Mouse (Mus musculus): ENCODE results near the gene Hsd11b1. TPM values are rescaled to one million over a fixed set of nuclear protein-coding genes. Genes with fewer than 3 reads are reported as not detected.
"Not testable (repeated sequence)": the region's sequence is repeated elsewhere in the genome, so short reads cannot be mapped to it uniquely, and the experiment has no call there.

Hsd11b1 gene
- total RNA-seq, 2 experiments from 2014 or later, result 7.0 to 40.0 TPM

DNA sequence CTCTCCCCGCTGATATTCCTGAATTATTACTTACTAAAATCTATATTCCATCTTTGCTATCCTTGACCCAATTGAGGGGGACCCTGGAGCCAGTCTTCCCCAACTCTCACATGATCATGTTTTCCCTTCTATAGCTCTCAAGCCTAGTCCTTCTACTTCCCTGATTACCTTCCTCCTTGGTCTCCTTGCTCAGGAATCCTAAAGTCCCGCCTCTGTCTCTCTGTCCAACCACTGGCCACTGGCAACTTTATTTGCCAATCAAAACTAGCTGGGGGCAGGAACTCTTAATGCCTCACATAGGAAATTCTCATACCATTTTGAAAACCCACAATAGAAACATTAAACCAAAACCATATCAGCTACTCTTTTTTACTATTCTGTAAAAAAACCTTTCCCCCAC, 17.5 kb upstream of the Hsd11b1 start:
- no peak for DNase-seq (ENCODE audit: low spot score in 2 of 2)

DNA sequence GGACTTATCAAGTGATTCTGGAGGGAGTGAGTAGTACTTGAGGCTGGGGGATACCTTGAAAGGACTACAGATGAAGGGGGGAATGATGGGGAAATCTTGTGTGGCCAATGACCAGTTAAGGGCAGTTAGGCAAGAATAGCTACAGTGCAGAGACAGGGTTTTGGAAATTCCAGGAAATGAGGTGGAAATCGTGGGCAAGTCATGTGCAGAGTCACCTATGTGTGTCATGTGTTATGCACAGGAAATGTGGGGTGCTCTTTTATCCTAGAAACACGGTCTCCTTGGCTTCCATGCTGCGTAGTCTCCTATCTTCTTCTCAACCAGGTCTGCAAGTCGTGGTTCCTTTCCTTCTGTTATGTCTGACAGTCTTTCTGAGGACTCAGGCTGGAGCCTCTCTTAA, 15.6 kb upstream of the Hsd11b1 start:
- DNase-seq (ENCODE audit: low spot score in 2 of 2), result no peak

DNA sequence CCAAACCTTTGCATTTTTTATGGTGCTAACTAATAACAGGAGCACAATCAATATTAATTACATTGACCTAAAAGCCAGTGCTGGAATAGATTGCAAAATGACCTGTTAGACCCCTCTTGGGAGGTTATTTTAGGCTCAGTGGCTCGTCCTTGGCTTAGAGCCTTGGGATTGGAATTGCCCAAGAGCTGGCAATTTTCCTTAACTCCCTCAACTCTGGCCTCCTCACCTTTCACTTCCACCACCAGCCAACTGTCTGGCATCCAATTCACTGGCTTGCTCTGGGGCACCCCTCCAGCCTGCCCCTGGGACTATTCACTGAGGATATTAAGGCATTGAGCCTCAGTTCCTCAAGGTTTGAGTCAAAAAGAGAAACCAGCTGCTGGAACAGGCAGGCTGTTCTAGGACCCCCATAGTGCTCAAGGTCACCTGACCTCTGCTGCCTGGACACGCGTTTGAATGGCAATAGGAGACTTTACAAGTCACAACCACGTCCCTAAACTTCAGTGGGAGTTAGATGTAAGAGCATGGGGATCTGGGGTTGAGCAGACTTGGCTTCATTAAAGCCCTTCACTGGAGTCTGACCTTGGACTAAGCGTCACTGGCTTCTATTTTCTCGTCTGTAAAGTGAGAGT, 14.7 kb upstream of the Hsd11b1 start:
- DNase-seq (ENCODE audit: low spot score in 2 of 2), result no peak

DNA sequence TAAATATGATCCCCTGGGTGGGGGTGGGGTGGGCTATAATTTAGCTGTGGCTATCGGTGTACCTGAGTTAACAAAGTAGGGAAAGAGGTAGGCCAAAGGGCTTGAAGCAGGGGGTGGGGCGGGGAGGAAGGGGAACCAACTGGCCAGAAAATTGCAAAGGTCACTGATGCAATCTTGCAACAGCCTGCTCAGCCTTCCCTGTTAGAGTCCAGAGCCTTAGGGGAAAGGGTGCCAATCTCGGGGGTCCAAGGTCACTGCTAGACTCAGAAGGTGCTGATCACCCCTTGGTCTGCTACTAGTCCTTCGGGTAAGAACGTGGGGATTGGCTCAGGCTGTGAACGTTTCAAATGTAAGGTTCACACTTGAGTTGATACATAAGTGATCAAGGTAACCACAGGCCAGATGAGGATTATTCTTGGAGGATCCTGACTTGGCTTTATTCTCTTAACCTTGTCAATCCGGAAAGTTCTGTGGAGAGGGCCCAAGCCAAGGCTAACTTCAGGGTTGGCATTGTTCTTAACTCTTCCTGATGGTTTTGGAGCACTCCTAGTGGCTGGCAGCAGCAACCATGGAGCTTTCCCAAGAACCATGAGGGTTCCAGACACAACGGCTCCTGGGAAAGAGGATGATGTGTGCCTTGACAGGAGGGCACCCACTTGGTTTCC, 10.7 kb upstream of the Hsd11b1 start:
- DNase-seq (ENCODE audit: low spot score in 2 of 2), result no peak

DNA sequence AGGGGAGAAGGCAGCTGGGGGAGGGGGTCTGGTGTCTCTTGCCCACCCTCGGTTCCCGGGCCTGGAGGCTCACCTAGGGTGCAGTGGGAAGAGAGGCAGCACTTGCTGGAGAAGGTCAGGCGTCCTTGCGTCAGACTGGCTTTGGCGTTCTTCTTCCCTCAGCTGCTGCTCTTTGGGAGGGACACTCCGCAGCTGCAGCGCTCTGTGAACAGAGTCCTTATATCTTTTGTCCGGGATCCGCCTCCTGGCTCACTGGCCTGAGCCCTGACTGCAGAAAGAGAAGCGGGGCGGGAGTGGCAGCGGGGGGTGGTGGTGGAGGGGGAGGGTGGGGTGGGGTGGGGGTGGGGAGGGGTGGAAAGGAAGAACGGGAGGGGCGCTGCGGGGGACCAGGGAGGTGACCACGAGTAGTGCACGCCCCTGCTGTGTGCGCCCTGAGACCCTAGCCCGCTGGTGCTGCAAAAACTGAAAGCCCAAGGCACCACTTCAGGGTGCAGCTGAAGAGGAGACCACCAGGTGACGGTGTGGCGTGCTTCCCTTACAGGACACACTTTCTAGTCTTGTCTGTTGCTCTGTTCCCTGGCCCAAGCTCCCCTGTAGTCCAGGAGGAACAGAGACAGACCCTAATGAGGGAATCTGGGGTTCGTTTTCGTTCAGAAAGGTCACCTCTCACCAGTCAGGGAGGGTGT, 9.2 kb upstream of the Hsd11b1 start, which contains the start of gene G0s2:
Gene G0s2, minus strand, starts transcription at position 302 of the 686 bp plus-strand sequence.
- DNase-seq (ENCODE audit: low spot score in 2 of 2), result peak; percentile 46 to 53

DNA sequence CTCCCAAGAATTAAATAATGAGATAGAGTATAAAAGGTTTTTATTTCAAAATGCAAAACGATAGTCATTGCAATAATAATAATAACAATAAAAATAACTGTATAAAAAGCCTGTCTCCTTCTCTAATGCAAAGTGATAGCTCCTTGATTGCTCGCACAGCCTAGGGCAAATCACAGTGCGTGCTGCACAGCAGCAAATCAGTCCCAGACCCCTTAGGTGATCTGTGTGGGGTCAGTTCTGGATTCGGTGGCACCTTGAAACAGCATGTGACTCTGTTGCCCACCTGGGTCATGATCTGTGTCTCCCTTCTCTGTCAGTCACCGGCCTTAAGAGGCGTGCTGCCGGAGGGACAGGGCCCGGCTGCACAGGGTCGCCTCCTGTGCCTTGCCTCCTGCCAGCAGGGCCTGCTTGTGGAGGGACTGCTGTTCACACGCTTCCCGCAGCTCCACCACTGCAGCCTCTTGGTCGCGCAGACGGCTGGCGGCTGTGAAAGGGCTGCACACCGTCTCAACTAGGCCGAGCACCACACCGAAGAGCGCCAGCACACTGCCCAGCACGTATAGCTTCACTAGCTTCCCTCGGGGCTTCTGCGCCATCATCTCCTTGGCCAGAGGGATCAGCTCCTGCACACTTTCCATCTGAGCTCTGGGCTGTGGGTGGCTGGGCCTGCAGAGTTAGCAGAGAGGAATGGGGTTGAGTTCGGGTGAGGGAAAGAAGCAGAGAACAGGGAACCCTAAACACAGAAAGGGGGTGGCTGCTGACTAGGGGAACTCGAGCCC, 8.5 kb upstream of the Hsd11b1 start:
- DNase-seq (ENCODE audit: low spot score in 2 of 2), result peak in 1 of 2 experiments; percentile 10

DNA sequence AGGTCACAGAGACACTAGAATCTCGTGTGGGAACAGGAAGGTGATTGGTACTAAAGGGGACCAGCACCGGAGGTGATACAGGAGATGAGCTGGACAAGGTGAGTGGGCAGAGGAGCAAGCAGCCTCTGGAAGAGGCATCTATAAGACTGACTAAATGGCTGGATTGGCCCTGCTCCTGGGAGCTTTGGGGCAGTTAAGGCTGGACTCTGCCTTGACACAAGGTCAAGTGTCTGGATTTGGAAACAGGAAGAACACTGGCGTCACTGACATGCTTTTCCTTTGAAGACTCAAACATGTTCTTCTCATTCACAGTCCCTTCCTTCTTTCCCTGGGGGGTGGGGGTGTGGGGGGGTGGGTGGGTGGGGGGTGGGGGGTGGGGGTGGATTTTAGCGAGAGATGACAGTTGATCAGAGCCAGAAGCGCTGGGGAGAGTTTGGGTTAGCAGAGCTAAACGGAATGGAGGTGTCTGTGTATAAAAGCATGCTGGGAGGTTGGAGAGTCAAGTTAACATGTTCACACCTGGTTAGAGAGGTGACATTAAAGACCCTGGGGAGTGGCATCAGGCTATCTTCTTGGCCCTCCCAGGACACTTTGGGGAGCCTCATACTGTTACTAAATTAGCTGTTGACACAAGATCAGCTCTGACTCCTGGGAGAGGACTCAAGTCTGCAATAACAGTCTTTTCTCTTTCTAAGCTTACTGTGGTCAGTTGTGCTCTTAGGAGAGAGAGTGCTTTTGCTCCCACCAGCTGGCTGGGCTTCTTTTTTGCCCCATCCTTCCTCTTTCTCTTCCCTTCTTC, 7.3 kb upstream of the Hsd11b1 start:
- no peak for DNase-seq (ENCODE audit: low spot score in 2 of 2)

DNA sequence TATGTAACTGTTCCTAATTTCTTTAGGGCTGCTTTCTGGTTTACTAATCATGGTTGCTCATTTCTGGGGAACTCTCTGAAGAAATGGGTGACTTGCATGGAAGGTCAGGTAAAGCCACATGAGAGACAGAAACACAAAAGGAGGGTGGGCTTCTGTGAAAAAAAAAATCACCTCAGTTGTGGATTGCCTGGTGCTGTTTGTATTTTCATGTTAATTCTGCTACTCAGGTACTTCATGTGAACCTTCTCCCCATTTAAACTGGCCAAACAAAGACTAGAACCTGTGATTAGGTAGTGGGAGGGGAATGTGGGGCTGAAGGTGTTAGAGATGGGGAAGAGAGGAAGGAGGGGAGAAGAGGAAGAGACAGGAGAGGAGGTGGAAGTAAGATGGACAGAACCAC, 1.9 kb upstream of the Hsd11b1 start:
- no peak for DNase-seq (ENCODE audit: low spot score in 2 of 2)

DNA sequence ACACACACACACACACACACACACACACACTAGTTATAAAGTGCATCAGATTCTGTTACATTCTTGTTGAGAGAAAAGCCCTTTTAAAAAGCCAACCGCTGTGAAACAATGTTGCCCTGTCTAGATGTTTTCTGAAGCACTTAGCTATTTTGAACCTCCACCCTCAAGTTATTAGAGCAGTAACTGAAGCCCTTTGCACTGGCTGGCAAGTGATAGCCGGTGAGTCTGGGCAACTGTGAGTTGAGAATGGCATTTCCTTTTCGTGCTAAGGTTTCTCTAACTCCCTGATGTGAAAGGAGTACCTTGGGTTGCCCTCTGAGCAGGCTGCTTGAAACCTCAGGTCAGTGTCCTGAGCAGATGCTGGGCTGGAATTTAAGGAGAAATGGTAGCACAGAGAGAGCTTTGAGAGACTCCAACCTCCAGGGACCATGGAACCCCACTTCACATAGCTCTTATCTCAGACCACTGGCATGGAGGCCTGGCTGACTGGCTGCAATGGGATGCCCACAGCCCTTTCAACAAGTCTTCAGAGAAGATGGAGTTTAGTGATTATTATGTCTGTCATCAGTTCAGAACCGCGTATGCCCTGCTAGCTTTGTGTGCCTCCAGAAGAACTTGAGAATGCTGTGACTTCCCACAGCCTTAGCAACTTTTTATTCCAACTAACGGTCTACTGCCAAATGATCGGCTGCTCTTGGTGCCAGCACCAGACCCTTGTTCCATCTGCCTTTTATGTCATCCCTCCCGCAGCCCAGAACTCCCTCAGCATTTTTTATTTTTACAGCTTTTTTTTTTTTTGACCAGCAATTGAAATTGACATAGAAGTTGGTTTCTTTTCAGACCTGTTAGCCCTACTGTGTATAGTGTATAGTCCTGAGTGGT, 608 bp downstream of the Hsd11b1 start:
- DNase-seq (ENCODE audit: low spot score in 2 of 2), result no peak

DNA sequence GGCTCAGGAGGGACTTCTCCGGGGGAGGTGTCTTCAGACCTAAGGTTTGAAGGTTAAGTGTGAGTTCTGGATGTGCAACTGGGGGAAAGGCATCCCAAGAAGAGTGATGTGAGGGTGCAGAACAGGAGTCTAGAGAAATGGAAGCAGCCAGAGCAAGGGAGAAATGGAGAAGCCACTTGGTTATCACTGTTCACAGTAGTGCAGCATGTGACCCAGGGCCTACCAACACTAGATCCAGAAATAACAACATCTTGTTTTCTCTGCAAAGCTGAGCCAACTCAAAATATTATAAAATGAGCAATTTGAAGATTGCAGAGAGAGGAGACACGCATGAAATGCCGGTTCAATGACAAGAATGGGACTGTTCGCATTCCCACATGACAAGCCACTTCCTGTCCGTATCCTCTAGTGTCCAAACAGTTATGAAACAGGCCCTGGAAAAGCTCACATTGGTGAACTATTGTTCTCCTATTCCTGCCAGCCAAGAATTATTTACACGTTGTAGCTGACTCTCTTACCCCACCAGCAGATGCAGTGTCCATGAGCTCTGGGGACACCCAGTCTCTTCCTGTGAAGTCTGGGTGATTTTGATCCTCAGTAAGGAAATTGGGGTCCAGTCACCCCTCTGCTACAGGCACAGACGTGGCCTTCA, 1.9 kb downstream of the Hsd11b1 start:
- DNase-seq (ENCODE audit: low spot score in 2 of 2), result no peak

DNA sequence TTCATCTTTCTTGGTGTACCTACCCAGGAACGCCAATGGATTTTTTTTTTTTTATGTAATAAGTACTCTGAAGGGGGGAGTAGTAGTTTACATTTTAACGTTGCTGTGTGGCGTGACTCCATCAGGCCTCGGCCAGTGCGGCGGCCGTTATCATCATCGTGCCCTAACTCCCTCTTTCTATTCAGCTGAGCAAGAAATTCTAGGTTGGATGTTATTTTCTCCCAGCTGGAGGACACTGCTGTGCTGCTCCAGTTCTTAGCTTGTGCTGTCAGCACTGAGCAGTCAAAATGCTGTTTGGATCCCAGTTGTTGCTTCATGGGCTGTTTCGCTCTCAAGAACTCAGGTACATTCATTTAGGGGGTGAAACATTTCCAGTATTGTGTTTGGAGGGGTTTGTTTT, 4.3 kb downstream of the Hsd11b1 start:
- no peak for DNase-seq (ENCODE audit: low spot score in 2 of 2)

DNA sequence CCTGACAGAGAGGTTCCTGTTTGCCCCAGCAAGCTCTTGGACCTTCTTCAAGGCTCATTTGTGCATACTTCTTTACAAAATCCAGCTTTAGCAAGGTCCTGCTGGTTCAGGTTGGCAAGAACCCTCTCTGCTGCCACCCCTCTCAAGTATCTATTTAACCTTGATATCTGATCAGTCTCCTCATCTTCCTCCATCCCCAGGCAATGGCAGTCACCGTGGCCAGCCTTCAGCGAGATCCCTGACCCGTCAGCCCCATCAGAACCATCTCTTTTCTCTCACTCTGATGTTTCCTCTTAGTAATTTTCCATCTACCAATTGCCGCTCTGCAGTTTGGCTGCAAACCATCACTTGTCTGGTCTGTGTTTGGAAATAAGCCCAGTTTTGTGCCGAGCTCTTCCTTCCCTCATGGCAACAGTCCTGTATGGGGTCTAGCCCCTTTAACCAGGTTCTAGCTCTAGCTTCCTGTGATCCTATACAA, 7.2 kb downstream of the Hsd11b1 start:
- DNase-seq (ENCODE audit: low spot score in 2 of 2), result no peak

DNA sequence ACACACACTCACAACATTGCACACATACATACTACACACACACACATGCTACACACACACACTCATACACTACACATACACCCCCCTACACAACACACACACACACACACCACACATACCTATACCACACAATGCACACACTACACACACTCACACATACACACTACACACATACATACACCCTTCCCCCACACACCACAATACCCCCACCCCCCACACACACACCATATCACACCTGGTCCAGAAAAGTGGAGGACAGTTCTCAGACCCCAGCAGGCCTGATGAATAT, 7.6 kb downstream of the Hsd11b1 start:
- DNase-seq (ENCODE audit: low spot score in 2 of 2), result no peak

DNA sequence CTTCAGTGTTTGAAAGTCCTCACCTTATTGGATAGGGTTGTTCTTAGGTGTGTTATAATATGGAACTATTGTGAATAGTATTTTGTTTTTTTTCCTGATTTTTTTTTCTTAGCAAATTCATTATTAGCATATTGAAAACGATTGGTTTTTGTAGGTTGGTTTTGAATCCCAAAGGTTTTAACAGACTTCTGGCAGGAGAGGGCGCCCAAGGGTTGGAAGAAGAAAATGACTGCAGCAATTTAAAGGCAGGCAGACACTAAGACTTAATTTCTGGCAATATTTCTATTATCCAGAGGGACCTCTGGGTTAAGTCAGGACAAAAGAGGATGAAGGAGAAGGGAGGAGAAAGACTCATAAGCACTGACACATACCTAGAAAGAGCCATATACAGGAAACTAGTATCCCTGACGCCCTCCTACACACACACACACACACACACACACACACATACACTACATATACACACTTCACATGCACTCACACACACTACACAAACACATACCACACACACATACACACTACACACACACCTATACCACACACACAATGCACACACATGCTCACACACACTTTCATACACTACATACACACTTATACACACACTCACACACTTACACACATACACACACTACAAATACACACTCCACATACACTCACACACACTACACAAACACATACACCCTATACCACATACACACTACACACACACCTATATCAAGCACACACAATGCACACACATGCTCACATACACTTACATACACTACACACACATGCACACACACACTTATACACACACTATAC, 8.2 kb downstream of the Hsd11b1 start:
- DNase-seq (ENCODE audit: low spot score in 2 of 2), result peak in 1 of 2 experiments; percentile 54

DNA sequence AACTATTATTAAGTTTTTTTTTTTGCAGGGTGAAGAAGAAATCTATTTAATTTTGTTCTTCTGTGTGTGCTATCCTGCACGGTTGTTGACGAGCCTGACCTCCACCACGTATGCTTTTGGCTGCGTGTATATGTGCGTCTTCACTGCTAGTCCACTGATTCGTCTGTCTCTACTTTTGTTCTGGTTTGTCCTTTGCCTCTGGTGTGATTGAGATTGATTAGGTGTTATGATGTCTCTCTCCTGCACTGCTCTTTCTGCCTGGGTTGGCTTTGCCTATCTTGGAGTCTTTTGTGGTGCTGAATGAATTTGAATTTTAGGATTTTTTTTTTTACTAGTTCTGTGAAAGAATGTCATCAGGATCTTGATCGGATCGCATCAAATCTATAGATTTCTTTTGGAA, 8.8 kb downstream of the Hsd11b1 start:
- DNase-seq (ENCODE audit: low spot score in 2 of 2), result no peak

DNA sequence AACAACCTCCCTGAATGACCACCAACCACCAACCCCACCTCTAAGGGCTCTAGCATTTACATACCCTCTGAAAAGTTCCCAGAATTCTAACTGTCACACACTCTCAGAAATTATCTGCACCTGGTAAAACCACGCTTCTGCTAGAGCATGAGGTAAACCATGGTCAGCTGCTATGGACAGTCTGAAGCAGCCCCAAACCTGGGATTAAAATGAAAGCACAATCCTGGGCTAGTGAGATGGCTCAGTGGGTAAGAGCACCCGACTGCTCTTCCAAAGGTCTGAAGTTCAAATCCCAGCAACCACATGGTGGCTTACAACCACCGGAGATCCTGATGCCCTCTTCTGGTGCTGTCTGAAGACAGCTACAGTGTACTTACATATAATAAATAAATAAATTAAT, 10.0 kb downstream of the Hsd11b1 start:
- not testable (repeated sequence) for DNase-seq (ENCODE audit: low spot score in 2 of 2)

DNA sequence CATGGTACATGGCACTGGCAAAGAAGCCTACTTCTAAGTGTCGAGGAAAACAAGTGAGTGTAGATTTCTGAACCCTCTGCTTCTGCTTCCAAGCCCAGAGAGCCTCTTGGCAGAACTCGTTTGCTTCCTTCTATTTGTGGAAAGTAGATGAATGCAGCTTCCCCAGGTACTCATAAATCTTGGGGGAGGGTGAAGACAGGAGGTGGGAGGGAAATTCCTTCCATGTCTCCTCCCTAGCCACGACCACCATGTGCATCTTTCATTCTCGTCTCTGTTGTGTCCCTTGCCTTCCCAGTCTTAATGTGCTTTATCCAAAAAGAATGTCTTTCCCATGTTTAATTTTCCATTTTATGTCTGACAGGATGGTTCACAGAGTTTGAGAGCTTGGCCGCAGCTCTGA, 11.3 kb downstream of the Hsd11b1 start:
- DNase-seq (ENCODE audit: low spot score in 2 of 2), result no peak

DNA sequence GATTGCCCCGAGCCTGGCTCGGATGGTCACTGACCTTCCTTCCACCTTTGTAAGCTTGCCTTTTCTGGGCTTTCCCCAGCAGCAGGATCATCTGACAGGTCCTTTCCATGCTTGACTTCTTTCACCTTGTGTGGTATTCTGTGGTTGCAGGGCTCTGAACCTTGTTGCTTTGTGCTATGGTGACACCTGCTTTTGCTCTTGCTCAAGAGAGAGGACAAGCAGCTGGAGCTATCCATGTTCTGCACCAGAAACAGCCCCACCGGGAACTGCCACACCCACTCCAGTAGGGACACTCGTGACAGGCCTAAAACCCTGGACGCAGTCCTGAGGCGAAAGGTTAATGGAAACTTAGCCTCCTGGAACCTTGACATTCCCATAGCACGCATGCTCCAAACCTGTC, 12.5 kb downstream of the Hsd11b1 start:
- DNase-seq (ENCODE audit: low spot score in 2 of 2), result no peak

DNA sequence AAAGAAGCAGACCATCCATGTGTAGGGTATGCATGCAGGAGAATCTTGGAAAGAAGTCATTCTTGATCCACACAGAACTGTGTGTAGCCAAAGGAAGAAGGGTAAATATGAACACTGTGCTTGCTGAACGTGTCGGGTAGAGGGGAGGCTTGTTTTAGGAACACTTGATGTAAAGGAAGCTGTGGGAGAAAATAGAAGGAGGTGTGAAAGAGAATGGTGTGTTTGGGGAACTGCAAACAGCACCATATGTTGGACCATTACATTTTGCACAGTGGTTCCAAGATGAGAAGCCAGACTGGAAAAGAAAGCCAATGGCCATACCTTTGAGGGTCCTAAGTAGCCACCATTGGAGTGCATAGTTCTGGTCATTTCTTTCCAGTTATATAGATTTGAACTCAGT, 13.8 kb downstream of the Hsd11b1 start:
- DNase-seq (ENCODE audit: low spot score in 2 of 2), result no peak

Measured in adrenal gland, postnatal 4 days (tissue).